Mouse (Mus musculus): ENCODE results near the gene 3110009E18Rik. TPM values are rescaled to one million over a fixed set of nuclear protein-coding genes. Genes with fewer than 3 reads are reported as not detected.

The 3110009E18Rik gene
- polyA plus RNA-seq, 1 experiment from 2014 or later, result 17.6 TPM

DNA sequence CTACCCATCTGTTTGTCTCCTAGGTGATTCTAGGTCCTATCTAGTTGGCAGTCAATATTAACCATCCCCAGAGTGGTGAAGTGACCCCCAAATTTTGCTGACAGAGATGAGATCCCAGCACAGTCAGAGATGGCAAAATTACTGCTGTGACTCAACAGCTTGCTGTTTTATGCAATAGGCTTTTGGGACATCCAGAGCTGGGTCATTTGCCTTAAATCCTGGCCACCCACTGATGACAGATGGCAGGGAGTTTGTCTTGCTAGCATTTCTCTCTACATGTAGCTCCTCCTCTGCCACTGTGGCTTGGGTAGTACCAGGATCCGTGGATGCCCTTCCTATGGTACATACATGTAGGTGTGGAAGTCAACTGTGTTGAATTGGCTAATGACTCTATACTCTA lies 11.4 kb downstream of the 3110009E18Rik start:
- H3K36me3 ChIP-seq, result 0 out of 2 replicates have a peak, but pooled peaks cover 4% of the 10 kb centered on the region
- H3K9ac ChIP-seq, result no peak overlapping the region
- ATAC-seq (ENCODE audit: low read depth), result no peak
- 0 out of 2 replicates have a peak, but pooled peaks cover 3% of the 10 kb centered on the region for H3K9me3 ChIP-seq
- no peak overlapping the region for H3K27ac ChIP-seq (replicated peaks)
- 77% methylated on average over 1 of the region's 1 CpGs for WGBS
- no peaks in the 10 kb centered on the region for H3K4me1 ChIP-seq (replicated peaks)
- H3K27me3 ChIP-seq, result no peaks in the 10 kb centered on the region
- no peak overlapping the region for H3K4me3 ChIP-seq
- no peak overlapping the region for H3K4me2 ChIP-seq

DNA sequence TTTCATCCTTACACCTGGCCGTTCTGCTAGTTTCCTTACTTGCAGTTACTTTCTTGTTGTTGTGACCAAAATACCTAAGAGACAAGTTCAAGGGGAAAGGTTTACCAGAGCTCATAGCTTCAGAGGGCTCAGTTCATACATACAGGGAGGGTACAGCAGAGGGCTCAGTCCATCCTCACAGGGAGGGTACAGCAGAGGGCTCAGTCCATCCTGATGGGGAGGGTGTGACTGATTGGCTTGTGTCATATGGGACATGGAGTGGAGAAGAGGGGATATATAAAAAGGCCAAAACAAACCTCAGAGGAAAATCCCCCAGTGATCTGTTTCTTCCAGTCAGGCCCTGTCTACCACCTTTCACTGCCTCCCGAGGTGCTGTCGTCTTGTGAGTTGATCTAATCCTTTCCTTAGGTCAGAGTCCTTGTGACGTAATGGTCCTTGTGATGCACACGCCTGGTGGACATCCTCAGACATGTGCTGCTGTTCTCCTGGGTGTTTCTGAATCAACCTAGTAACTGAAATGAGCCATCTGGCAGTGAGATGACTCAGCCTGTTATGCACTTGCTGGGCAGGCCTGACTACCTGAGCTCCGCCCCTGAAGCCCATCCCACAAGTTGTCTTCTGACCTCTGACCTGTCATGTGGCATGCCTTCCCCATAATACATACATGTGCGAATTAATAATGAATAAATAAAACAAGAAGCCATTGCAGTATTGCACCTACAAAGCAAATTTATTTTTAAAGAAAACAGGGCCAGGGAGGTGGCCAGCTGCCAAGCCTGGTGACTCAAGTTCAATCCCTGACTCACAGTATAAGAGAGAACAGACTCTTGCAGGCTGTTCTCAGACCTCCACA lies 15.2 kb downstream of the 3110009E18Rik start:
- H3K9me3 ChIP-seq, result 0 out of 2 replicates have a peak, but pooled peaks cover 3% of the 10 kb centered on the region
- H3K27ac ChIP-seq (replicated peaks), result no peak overlapping the region
- H3K27me3 ChIP-seq, result no peaks in the 10 kb centered on the region
- H3K4me3 ChIP-seq, result no peak overlapping the region
- WGBS, result 87% methylated on average over 7 of the region's 7 CpGs
- no peak overlapping the region for H3K4me2 ChIP-seq
- 0 out of 2 replicates have a peak, but pooled peaks cover 4% of the 10 kb centered on the region for H3K36me3 ChIP-seq
- peaks cover 7% of the 10 kb centered on the region; the same call in 1 of the 2 replicates for H3K4me1 ChIP-seq (replicated peaks)
- no peak for ATAC-seq (ENCODE audit: low read depth)
- H3K9ac ChIP-seq, result no peak overlapping the region

DNA sequence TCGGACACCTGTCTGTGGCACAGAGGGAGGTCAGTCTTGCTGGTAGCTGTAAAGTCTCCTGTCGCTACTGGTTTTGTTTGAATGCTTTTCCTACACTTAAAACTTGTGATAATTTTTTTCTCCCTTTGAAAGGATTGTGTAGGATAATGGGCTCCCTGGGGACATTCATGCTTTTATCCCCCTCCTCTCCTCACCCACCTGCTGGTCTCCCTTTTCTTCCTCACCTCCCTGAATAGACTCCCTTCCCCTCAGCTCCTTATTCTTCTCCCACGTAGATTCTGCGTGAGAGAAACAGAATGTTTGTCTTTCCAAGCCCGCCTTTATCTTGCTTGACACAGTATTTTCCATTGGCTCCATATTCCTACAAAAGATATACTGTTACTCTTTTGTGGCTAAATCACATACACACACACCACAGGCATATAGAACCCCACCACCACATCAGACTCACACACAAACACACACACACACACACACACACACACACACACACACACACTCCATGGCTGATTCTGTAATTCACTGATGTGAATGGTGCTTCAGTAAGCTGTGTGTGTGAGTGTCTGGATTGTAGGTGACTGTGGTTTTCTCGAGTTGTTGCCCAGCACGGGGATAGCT lies 18.0 kb downstream of the 3110009E18Rik start:
- Histone ChIP-seq H3K4me2 (no peak overlapping the region), H3K9ac (no peak overlapping the region), H3K4me1 (replicated peaks) (peaks cover 16% of the 10 kb centered on the region), H3K9me3 (no peaks in the 10 kb centered on the region), H3K36me3 (no peaks in the 10 kb centered on the region), H3K27ac (replicated peaks) (no peak overlapping the region), H3K27me3 (no peaks in the 10 kb centered on the region), H3K4me3 (no peak overlapping the region)
- no peak for ATAC-seq (ENCODE audit: low read depth)
- WGBS, result 27% methylated on average over 7 of the region's 7 CpGs

DNA sequence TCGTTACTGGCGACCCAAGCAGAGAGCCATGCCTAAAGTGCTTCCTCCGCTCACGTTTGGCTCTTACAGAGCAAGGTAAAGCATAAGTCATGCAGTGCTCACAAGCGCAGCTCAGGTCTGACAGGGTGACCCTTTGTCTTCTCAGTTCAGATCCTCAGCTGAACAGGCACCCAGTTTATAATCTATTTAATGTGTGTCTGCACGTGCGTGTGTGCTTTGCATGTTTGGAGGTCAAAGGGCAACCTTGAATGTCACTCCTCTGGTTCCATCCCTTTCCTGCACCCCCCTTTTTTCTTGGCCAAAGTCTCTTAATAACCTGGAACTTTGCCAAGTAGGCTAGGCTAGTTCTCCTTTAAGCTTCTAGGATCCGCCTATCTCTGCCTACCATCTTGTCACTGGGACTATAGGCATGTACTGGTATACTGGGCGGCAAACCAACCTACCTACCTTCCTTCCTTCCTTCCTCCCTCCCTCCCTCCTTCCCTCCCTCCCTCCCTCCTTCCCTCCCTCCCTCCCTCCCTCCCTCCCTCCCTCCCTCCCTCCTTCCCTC lies 19.2 kb downstream of the 3110009E18Rik start:
- Histone ChIP-seq H3K36me3 (no peaks in the 10 kb centered on the region), H3K4me3 (no peak overlapping the region), H3K4me1 (replicated peaks) (peaks cover 16% of the 10 kb centered on the region), H3K27me3 (no peaks in the 10 kb centered on the region), H3K4me2 (no peak overlapping the region), H3K9me3 (no peaks in the 10 kb centered on the region), H3K27ac (replicated peaks) (no peak overlapping the region), H3K9ac (no peak overlapping the region)
- 82% methylated on average over 9 of the region's 9 CpGs for WGBS
- no peak for ATAC-seq (ENCODE audit: low read depth)

DNA sequence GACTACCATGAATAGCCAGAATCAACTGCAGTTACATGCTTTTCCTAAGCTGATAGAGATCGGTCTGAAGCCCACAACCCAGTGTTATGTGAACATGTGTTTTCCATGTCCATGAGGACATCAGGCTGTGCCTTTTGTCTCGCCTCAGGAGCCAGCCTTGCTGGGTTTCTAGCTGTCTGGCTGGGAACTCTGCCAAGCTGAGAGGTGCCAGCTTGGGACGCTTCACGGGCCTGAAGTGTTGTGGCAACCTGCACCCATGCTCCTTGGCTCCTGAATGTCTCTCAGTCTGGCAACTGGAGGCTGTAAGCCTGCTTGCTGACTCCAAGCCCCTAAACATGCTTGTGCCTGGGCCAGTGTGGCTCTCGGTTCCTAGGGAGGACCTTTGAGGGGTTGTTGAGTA lies 21.6 kb downstream of the 3110009E18Rik start:
- 63% methylated on average over 5 of the region's 5 CpGs for WGBS
- Histone ChIP-seq H3K27me3 (no peaks in the 10 kb centered on the region), H3K27ac (replicated peaks) (no peak overlapping the region), H3K4me2 (no peak overlapping the region), H3K9me3 (no peaks in the 10 kb centered on the region), H3K4me3 (no peak overlapping the region), H3K4me1 (replicated peaks) (peaks cover 16% of the 10 kb centered on the region), H3K9ac (no peak overlapping the region), H3K36me3 (no peaks in the 10 kb centered on the region)
- no peak for ATAC-seq (ENCODE audit: low read depth)

DNA sequence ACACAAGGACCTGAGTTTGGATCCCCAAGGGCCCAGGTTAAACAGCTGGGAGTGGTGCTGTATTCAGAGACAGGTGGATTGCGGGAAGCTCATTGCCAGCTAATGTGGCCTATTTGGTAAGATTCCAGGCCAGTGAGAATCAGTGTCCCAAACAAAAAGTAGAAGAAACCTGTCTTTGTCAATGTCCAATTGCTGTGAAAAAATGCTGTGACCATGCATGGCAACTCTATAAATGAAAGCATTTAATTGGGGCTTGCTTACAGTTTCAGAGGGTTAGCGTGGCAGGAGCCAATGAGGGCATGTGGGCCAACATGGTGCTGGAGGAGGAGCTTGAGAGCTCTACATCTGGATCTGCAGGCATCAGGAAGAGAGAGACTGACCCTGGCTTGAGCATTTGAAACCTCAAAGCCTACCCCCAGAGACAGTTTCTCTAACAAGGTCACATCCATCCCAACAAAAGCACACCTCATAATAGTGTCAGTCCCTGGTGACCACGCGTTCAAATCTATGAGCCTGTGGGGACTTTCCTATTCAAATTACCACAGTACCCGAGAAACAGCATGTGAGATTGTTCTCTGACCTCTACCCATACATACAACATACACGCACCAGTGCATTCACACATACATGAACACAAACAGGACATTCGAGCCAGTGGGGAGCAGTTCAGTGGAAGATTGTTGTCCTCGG lies 24.7 kb downstream of the 3110009E18Rik start:
- no peak overlapping the region for H3K27ac ChIP-seq (replicated peaks)
- H3K4me1 ChIP-seq (replicated peaks), result peaks cover 9% of the 10 kb centered on the region
- no peaks in the 10 kb centered on the region for H3K9me3 ChIP-seq
- 84% methylated on average over 8 of the region's 8 CpGs for WGBS
- ATAC-seq (ENCODE audit: low read depth), result no peak
- no peak overlapping the region for H3K4me2 ChIP-seq
- H3K4me3 ChIP-seq, result no peak overlapping the region
- H3K27me3 ChIP-seq, result no peaks in the 10 kb centered on the region
- no peaks in the 10 kb centered on the region for H3K36me3 ChIP-seq
- no peak overlapping the region for H3K9ac ChIP-seq

DNA sequence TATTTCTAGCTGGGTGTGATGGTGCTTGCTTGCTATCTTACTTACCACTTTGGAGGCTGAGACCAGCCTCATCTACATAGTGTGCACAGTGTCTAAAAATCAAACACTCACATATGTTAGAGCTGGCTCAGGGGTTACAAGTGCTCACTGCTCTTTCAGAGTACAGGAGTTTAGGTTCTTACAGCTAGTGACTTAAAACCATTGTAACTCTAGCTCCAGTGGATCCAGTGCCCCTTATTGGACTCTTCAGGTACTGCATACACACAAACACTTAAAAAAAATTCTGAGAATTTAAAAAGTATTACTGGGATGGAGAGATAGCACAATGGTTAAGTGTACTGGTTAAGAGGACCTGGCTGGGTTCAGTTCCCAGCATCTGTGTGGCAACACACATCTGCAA lies 26.0 kb downstream of the 3110009E18Rik start:
- peaks cover 9% of the 10 kb centered on the region for H3K4me1 ChIP-seq (replicated peaks)
- H3K4me3 ChIP-seq, result no peak overlapping the region
- H3K4me2 ChIP-seq, result no peak overlapping the region
- H3K27ac ChIP-seq (replicated peaks), result no peak overlapping the region
- no peak overlapping the region for H3K9ac ChIP-seq
- H3K36me3 ChIP-seq, result no peaks in the 10 kb centered on the region
- ATAC-seq (ENCODE audit: low read depth), result no peak
- no peaks in the 10 kb centered on the region for H3K27me3 ChIP-seq
- no peaks in the 10 kb centered on the region for H3K9me3 ChIP-seq

DNA sequence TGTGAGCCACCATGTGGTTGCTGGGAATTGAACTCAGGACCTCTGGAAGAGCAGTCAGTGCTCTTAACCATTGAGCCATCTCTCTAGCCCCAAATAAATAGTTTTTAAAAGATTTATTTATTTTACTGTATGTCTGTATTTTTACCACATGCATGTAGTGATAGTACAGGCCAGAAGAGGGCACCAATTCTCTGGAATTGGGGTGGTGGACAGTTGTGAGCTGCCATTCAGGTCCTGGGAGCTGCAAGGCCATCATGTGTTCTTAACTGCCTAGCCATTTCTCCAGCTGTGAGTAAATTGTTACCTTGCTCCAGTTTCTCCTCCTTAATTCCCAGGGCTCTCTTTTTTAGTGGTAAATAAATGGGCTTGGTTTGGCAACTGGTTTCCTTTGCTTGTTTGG lies 33.2 kb downstream of the 3110009E18Rik start:
- Histone ChIP-seq H3K4me1 (replicated peaks) (no peaks in the 10 kb centered on the region), H3K9me3 (no peaks in the 10 kb centered on the region), H3K4me3 (no peak overlapping the region), H3K27me3 (no peaks in the 10 kb centered on the region), H3K9ac (no peak overlapping the region), H3K27ac (replicated peaks) (no peak overlapping the region), H3K4me2 (no peak overlapping the region), H3K36me3 (no peaks in the 10 kb centered on the region)
- no peak for ATAC-seq (ENCODE audit: low read depth)

DNA sequence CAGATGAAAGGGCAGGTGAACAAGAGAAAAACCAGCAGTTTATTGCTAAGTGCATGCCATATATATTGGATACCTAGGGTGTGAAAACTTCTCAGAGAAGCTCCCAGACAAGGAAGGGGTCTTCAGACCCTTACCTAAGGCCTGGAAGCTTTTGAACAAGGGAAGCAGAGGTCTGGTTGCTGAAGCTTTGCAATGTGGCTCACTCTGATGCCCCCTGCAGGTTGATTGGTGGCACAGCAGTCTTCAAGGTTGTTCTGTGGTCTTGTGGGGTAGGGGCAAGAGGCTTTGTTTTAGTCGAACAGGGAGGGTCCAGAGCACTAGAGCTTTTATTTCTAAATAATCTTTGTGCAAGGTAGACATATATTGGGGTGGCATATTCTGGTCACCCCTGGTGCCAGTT lies 34.3 kb downstream of the 3110009E18Rik start:
- WGBS, result 12% methylated on average over 1 of the region's 1 CpGs
- H3K9ac ChIP-seq, result no peak overlapping the region
- ATAC-seq (ENCODE audit: low read depth), result no peak
- H3K4me3 ChIP-seq, result no peak overlapping the region
- H3K9me3 ChIP-seq, result no peaks in the 10 kb centered on the region
- no peak overlapping the region for H3K4me2 ChIP-seq
- no peaks in the 10 kb centered on the region for H3K27me3 ChIP-seq
- no peak overlapping the region for H3K27ac ChIP-seq (replicated peaks)
- no peaks in the 10 kb centered on the region for H3K36me3 ChIP-seq
- H3K4me1 ChIP-seq (replicated peaks), result no peaks in the 10 kb centered on the region

DNA sequence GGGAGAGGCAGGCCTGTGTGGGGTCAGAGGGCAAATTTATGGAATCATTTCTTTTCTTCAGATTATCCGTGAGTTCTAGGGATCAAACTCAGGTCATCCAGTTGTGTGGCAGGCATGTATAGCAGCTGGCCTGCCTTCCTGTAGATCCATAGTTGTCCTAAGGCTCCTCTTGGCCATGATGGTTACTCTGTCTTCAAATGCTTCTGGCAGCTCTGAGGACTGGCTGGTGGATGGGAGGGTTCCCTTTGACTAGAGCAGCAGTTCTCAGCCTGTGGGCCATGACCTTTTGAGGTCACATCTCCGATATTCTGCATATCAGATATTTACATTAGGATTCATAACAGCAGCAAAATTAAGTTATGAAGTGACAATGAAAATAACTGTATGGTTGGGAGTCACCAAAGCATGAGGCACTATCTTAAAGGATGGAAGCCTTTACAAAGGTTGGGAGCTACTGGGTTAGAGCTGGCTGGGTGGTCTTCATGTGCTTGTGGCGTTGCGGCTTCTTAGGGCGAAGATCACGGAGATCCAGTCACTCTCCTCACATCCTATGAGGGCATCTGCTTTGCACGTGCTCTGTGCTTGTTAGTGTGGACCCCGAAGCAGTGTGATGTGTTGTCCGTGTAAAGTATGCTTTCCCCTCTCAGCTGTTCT lies 37.6 kb downstream of the 3110009E18Rik start:
- Histone ChIP-seq H3K36me3 (no peaks in the 10 kb centered on the region), H3K9ac (no peak overlapping the region), H3K4me1 (replicated peaks) (no peaks in the 10 kb centered on the region), H3K4me3 (no peak overlapping the region), H3K4me2 (no peak overlapping the region), H3K9me3 (no peaks in the 10 kb centered on the region), H3K27me3 (no peaks in the 10 kb centered on the region), H3K27ac (replicated peaks) (no peak overlapping the region)
- 88% methylated on average over 9 of the region's 9 CpGs for WGBS
- no peak for ATAC-seq (ENCODE audit: low read depth)

DNA sequence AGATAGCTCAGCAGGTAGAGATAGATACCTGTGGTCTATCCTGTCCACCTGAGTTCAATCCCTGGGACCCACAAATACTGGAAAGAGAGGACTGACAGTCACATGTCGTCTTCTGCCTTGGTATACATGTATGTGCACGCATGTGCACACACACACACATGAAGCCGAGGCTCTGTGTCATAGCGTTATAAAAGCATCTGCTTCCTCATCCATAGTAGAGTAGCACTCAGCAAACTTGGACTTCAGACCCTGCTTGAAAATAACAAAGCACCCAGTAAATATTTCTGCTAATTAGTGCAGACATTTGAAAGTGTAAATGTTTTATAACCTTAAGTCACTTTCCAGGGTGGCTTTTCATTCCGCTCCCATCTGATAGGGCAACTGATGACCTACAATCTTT lies 40.5 kb downstream of the 3110009E18Rik start:
- Histone ChIP-seq H3K27me3 (no peaks in the 10 kb centered on the region), H3K4me1 (replicated peaks) (no peaks in the 10 kb centered on the region), H3K36me3 (no peaks in the 10 kb centered on the region), H3K4me3 (no peak overlapping the region), H3K9ac (no peak overlapping the region), H3K9me3 (no peaks in the 10 kb centered on the region), H3K4me2 (no peak overlapping the region), H3K27ac (replicated peaks) (no peak overlapping the region)
- 94% methylated on average over 5 of the region's 5 CpGs for WGBS
- ATAC-seq (ENCODE audit: low read depth), result no peak

DNA sequence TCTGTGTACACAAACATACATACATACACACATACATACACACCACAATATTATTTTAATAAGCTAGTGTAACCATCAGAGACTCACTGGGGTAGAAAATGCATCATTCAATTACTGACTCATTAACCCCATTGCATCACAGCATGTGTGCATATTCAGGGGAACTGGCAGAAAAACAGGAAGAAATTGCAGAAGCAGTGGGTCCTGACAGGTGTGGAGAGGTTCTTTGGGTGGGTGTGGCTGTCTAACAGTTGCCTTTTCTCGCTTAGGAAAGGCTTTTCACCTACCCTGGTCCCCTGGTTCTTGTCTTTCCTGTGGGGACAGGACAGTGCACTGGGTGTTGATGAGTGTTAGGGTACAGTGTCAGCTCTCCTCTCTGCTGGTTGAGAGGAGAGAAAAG lies 41.6 kb downstream of the 3110009E18Rik start:
- no peaks in the 10 kb centered on the region for H3K9me3 ChIP-seq
- ATAC-seq (ENCODE audit: low read depth), result no peak
- 75% methylated on average over 1 of the region's 1 CpGs for WGBS
- no peaks in the 10 kb centered on the region for H3K36me3 ChIP-seq
- H3K4me3 ChIP-seq, result no peak overlapping the region
- no peak overlapping the region for H3K9ac ChIP-seq
- no peak overlapping the region for H3K27ac ChIP-seq (replicated peaks)
- no peaks in the 10 kb centered on the region for H3K4me1 ChIP-seq (replicated peaks)
- H3K4me2 ChIP-seq, result no peak overlapping the region
- H3K27me3 ChIP-seq, result no peaks in the 10 kb centered on the region

Data from neural tube, embryonic 13.5 days (tissue).